Mouse (Mus musculus): ENCODE measurements around the gene Olfr462.

Gene Olfr462

GRCm38 (mm10) chr11:87847884-87848283, 44.2 kb downstream of the Olfr462 start:
- DNase-seq (ENCODE audit: low spot score): no peak

- no peak for DNase-seq (ENCODE audit: low spot score)
Observed at GRCm38 (mm10) chr11:87846968-87847600, 45.0 kb downstream of the Olfr462 start.

- DNase-seq (ENCODE audit: low spot score): no peak
Observed at GRCm38 (mm10) chr11:87841436-87841835, 50.6 kb downstream of the Olfr462 start.

- DNase-seq (ENCODE audit: low spot score): no peak
Observed at GRCm38 (mm10) chr11:87840676-87841075, 51.4 kb downstream of the Olfr462 start.

Data from urinary bladder, postnatal 14 days (tissue).